Mouse (Mus musculus): ENCODE data around the gene Plekha6. TPM values are rescaled to one million over a fixed set of nuclear protein-coding genes. Genes with fewer than 3 reads are reported as not detected.

Plekha6 gene
- polyA plus RNA-seq, 1 experiment from 2014 or later, result 6.1 TPM

DNA sequence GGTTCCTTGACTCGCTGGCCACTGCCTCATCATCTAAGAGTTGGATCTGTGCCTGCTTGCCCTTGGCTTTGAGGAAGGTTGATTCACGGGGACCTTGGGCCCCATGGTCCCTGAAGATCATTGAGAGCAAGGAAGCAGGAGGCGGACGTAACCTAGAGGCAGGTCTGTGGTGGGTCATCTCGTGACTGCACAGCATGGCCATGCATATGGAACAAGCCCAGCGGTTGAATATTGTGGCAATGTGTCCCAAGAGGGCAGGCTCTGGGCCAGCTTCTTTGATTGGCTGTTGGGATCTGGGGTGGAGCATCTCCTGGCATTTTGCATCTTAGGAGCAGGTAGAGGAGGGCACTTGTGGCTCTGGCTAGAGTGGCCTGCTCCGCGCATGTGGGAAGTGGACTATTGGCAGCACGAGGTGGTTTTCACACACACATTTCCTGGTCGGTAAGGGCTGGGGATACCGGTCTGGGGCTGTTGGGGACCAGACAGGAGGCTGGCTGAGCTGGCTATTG, 40.4 kb downstream of the Plekha6 start:
- Histone ChIP-seq H3K9ac (ENCODE audit: low read depth, low read length) (no peak overlapping the region), H3K4me3 (ENCODE audit: low read length) (no peak overlapping the region), H3K27me3 (ENCODE audit: control insufficient read depth, insufficient read depth, low read length) (no peaks in the 10 kb centered on the region), H3K4me1 (ENCODE audit: control insufficient read depth, insufficient read depth, low read length) (no peaks in the 10 kb centered on the region), H3K9me3 (ENCODE audit: control insufficient read depth, low read length) (no peaks in the 10 kb centered on the region), H3K27ac (ENCODE audit: low read depth, low read length) (no peak overlapping the region), H3K4me2 (replicated peaks; ENCODE audit: low read depth, low read length) (no peak overlapping the region), H3K36me3 (ENCODE audit: control insufficient read depth, insufficient read depth, low read length) (no peaks in the 10 kb centered on the region)
- 57% methylated on average over 11 of the region's 11 CpGs for WGBS
- ATAC-seq (ENCODE audit: low FRiP score, low TSS enrichment), result no peak

DNA sequence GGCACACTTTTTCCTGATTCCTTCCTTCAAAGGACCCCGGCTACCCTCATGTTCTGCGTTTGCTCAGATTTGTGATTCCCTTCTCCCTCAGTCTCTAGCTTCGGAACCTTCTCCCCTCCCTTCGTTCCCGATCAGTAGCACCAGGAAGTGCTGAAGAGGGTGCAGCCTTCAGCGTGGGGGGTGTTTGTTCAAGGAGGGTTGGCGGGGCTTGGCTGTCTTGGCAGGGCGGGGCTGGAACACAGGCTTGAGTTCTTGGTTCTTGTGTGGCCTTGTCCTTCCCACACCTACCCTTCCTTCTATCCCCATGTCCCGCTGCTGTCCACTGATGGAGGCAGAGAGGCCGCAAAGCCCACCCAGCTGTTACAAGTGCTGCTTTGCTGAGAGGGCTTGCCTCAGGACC, 41.0 kb downstream of the Plekha6 start:
- 68% methylated on average over 10 of the region's 10 CpGs for WGBS
- Histone ChIP-seq H3K27me3 (ENCODE audit: control insufficient read depth, insufficient read depth, low read length) (no peaks in the 10 kb centered on the region), H3K36me3 (ENCODE audit: control insufficient read depth, insufficient read depth, low read length) (no peaks in the 10 kb centered on the region), H3K9ac (ENCODE audit: low read depth, low read length) (no peak overlapping the region), H3K4me3 (ENCODE audit: low read length) (no peak overlapping the region), H3K27ac (ENCODE audit: low read depth, low read length) (no peak overlapping the region), H3K4me2 (replicated peaks; ENCODE audit: low read depth, low read length) (no peak overlapping the region), H3K4me1 (ENCODE audit: control insufficient read depth, insufficient read depth, low read length) (no peaks in the 10 kb centered on the region), H3K9me3 (ENCODE audit: control insufficient read depth, low read length) (no peaks in the 10 kb centered on the region)
- ATAC-seq (ENCODE audit: low FRiP score, low TSS enrichment), result no peak

DNA sequence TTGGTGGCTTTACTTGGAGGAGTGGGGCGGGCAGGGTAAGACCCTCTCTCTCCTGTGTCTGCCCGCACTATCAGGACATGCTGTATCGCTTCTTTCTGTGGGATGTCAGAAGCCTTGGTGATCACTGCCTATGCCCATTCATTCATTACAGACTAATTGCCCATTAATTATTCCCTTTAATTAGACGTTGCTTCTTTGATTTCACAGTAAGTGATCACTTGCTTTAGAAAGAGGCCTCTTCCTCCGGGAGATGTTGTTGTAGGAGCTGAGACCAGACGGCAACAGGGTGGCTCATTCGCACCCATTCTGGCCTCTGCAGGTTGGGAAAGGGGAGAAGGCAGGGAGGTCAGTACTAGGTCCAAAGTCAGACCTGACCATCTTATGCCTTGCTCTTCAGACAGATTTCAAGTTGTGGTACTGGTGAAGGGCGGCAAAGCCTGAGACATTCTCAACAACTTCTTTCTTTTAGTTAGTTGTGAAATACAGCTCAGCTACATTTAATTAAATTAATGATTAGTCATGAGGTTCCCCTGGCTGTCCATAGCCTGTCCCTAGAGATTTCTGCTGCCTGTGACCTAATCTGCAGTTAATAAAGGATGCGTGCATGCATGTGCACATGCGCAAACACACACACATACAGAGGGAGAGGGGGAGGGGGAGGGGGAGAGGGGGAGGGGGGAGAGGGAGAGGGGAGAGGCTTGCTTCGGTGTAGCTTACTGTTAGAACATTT, 44.2 kb downstream of the Plekha6 start:
- H3K27me3 ChIP-seq (ENCODE audit: control insufficient read depth, insufficient read depth, low read length), result no peaks in the 10 kb centered on the region
- H3K4me1 ChIP-seq (ENCODE audit: control insufficient read depth, insufficient read depth, low read length), result no peaks in the 10 kb centered on the region
- no peak overlapping the region for H3K4me3 ChIP-seq (ENCODE audit: low read length)
- H3K36me3 ChIP-seq (ENCODE audit: control insufficient read depth, insufficient read depth, low read length), result no peaks in the 10 kb centered on the region
- no peak overlapping the region for H3K9ac ChIP-seq (ENCODE audit: low read depth, low read length)
- ATAC-seq (ENCODE audit: low FRiP score, low TSS enrichment), result no peak
- 66% methylated on average over 10 of the region's 11 CpGs for WGBS
- H3K27ac ChIP-seq (ENCODE audit: low read depth, low read length), result no peak overlapping the region
- no peaks in the 10 kb centered on the region for H3K9me3 ChIP-seq (ENCODE audit: control insufficient read depth, low read length)
- no peak overlapping the region for H3K4me2 ChIP-seq (replicated peaks; ENCODE audit: low read depth, low read length)

DNA sequence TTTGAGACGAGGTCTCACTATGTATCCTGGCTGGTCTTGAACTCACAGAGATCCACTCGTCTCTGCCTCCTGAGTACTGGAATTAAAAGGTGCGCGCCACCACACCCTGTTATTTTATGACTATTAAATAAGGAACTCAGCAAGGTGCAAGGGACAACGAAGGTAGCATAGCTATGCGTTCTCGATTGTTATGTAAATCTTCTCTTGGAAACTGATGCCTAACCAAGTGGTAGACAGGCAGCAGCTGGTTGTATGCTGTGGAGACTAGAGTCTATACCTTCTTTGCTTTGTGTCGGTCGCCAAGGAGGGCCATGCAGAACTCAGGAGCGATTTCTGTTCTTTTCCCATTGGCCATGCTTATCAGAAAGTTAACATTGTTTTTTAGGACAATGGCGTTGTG, 45.0 kb downstream of the Plekha6 start:
- Histone ChIP-seq H3K4me1 (ENCODE audit: control insufficient read depth, insufficient read depth, low read length) (no peaks in the 10 kb centered on the region), H3K4me2 (replicated peaks; ENCODE audit: low read depth, low read length) (no peak overlapping the region), H3K27ac (ENCODE audit: low read depth, low read length) (no peak overlapping the region), H3K9me3 (ENCODE audit: control insufficient read depth, low read length) (no peaks in the 10 kb centered on the region), H3K4me3 (ENCODE audit: low read length) (no peak overlapping the region), H3K36me3 (ENCODE audit: control insufficient read depth, insufficient read depth, low read length) (no peaks in the 10 kb centered on the region), H3K27me3 (ENCODE audit: control insufficient read depth, insufficient read depth, low read length) (no peaks in the 10 kb centered on the region), H3K9ac (ENCODE audit: low read depth, low read length) (no peak overlapping the region)
- 91% methylated on average over 11 of the region's 11 CpGs for WGBS
- no peak for ATAC-seq (ENCODE audit: low FRiP score, low TSS enrichment)

DNA sequence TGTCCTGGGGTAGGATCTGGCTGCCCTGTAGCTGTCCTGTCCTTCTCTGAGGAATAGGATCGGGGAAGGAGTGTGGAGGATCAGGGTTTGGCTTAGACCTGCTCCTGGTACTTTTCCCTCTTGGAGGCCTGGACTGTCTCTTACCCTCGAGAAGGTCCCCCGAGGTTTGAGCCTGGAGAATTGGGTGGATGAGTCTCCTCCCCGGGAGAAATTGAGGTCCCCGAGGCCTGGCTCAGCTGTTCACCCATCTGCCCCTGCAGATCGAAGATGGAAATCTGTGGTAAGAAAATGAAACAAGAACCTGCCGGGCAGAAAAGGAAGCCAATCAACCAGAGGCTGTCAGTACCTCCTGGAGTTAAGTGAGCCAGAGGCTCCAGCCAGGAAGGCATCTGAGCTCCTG, 45.5 kb downstream of the Plekha6 start:
- no peaks in the 10 kb centered on the region for H3K27me3 ChIP-seq (ENCODE audit: control insufficient read depth, insufficient read depth, low read length)
- H3K4me1 ChIP-seq (ENCODE audit: control insufficient read depth, insufficient read depth, low read length), result no peaks in the 10 kb centered on the region
- H3K9me3 ChIP-seq (ENCODE audit: control insufficient read depth, low read length), result no peaks in the 10 kb centered on the region
- H3K27ac ChIP-seq (ENCODE audit: low read depth, low read length), result no peak overlapping the region
- H3K36me3 ChIP-seq (ENCODE audit: control insufficient read depth, insufficient read depth, low read length), result no peaks in the 10 kb centered on the region
- 59% methylated on average over 7 of the region's 7 CpGs for WGBS
- no peak for ATAC-seq (ENCODE audit: low FRiP score, low TSS enrichment)
- H3K9ac ChIP-seq (ENCODE audit: low read depth, low read length), result no peak overlapping the region
- H3K4me2 ChIP-seq (replicated peaks; ENCODE audit: low read depth, low read length), result no peak overlapping the region
- no peak overlapping the region for H3K4me3 ChIP-seq (ENCODE audit: low read length)

DNA sequence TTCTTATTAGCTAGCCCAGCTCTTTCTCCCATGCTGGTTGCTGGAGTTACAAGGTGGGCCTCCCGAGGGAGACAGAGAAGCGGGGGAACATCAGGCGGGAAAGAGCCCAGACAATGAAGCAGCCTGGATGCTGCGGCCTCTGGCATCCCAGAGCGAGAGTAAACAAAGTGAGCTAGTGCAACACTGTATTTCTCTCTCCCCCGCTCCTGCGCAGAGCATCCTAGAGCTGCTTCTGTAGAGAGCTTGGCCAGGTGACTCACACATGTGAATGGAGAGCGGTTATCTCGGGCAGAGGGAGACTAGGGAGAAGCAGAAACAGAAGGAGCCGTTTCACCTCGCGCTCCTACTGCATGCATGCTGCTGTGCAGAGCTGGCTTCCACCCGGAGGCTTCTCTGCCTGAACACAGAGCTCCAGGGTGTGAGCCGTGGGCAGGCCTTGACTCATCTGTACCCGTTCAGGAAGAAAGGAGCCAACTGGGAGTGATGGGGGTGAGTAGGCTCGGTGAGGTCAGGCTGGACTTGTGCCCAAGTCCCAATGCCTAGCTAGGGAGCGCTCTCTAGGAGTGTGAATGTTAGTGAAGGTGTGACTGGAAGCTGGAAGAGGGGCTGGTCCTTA, 46.0 kb downstream of the Plekha6 start:
- no peak; the same call in 1 of the 2 replicates for ATAC-seq (ENCODE audit: low FRiP score, low TSS enrichment)
- no peak overlapping the region for H3K27ac ChIP-seq (ENCODE audit: low read depth, low read length)
- H3K9ac ChIP-seq (ENCODE audit: low read depth, low read length), result no peak overlapping the region
- H3K4me2 ChIP-seq (replicated peaks; ENCODE audit: low read depth, low read length), result no peak overlapping the region
- H3K27me3 ChIP-seq (ENCODE audit: control insufficient read depth, insufficient read depth, low read length), result no peaks in the 10 kb centered on the region
- no peak overlapping the region for H3K4me3 ChIP-seq (ENCODE audit: low read length)
- H3K9me3 ChIP-seq (ENCODE audit: control insufficient read depth, low read length), result no peaks in the 10 kb centered on the region
- H3K4me1 ChIP-seq (ENCODE audit: control insufficient read depth, insufficient read depth, low read length), result no peaks in the 10 kb centered on the region; the same call in 1 of the 2 replicates
- WGBS, result 46% methylated on average over 17 of the region's 17 CpGs
- H3K36me3 ChIP-seq (ENCODE audit: control insufficient read depth, insufficient read depth, low read length), result no peaks in the 10 kb centered on the region

DNA sequence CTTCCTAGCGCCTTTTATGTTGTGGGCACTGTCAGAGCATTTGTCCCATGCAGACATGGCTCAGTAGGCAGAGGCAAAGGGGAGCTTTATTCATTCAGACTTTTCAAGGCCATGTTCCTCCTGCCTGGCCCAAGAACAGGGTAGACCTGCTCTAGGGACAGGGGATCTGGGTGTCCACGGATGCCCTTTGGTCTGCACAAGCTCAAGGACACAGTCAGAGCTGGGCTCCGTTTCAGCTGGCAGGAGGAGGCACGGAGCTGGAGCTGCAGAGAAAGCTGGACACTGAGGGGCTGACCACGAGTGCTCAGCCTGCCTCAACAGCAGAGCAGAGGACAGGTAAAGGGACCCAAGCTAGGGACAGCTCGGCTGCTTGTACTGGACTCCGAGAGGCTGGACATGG, 46.8 kb downstream of the Plekha6 start:
- no peaks in the 10 kb centered on the region for H3K27me3 ChIP-seq (ENCODE audit: control insufficient read depth, insufficient read depth, low read length)
- no peak for ATAC-seq (ENCODE audit: low FRiP score, low TSS enrichment)
- H3K4me1 ChIP-seq (ENCODE audit: control insufficient read depth, insufficient read depth, low read length), result no peaks in the 10 kb centered on the region; the same call in 1 of the 2 replicates
- no peak overlapping the region for H3K27ac ChIP-seq (ENCODE audit: low read depth, low read length)
- no peak overlapping the region for H3K4me2 ChIP-seq (replicated peaks; ENCODE audit: low read depth, low read length)
- no peaks in the 10 kb centered on the region for H3K9me3 ChIP-seq (ENCODE audit: control insufficient read depth, low read length)
- H3K36me3 ChIP-seq (ENCODE audit: control insufficient read depth, insufficient read depth, low read length), result no peaks in the 10 kb centered on the region
- H3K9ac ChIP-seq (ENCODE audit: low read depth, low read length), result no peak overlapping the region
- WGBS, result 67% methylated on average over 7 of the region's 7 CpGs
- H3K4me3 ChIP-seq (ENCODE audit: low read length), result no peak overlapping the region

DNA sequence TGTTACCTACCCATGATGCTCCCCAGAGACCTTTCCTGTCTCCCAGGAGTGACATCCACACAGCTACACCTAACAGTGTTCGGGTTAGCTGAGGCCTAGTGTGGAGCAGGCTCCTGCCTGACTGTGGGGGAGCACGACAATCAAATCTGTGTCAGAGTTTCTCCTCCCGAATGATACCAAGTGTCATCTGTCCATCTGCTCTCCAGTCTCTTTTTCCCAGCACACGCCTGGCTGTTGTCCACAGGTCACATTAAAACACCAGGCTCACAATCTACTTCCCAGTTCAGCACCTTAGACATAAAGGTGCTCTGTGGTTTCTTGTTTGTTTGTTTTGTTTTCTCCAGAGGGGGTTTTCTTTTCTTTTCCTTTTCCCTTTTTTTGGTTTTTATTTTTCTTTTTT, 48.3 kb downstream of the Plekha6 start:
- Histone ChIP-seq H3K4me3 (ENCODE audit: low read length) (no peak overlapping the region), H3K27ac (ENCODE audit: low read depth, low read length) (no peak overlapping the region), H3K4me1 (ENCODE audit: control insufficient read depth, insufficient read depth, low read length) (no peaks in the 10 kb centered on the region; the same call in 1 of the 2 replicates), H3K27me3 (ENCODE audit: control insufficient read depth, insufficient read depth, low read length) (no peaks in the 10 kb centered on the region), H3K9me3 (ENCODE audit: control insufficient read depth, low read length) (no peaks in the 10 kb centered on the region), H3K9ac (ENCODE audit: low read depth, low read length) (no peak overlapping the region), H3K4me2 (replicated peaks; ENCODE audit: low read depth, low read length) (no peak overlapping the region), H3K36me3 (ENCODE audit: control insufficient read depth, insufficient read depth, low read length) (no peaks in the 10 kb centered on the region)
- WGBS, result 76% methylated on average over 4 of the region's 4 CpGs
- ATAC-seq (ENCODE audit: low FRiP score, low TSS enrichment), result no peak

DNA sequence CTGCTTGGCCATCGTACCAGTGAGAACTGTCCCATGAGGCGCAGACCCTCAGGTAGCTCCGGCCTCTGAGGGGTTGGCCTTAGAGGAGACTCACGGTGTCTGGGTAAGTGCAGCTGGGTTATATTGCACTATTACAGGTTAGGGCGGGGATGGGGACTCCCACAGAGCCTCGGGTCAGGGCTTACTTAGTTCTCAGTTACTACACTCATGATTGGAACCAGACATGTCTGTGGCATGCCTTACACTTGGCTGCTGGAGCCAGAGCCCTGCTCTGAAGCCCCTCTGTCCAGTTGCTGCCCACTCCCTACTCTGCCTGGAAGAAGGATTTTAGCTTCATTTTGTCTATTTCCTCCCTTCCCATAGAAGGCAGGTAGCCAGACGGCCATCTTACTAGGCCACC, 49.1 kb downstream of the Plekha6 start:
- Histone ChIP-seq H3K36me3 (ENCODE audit: control insufficient read depth, insufficient read depth, low read length) (no peaks in the 10 kb centered on the region), H3K4me2 (replicated peaks; ENCODE audit: low read depth, low read length) (no peak overlapping the region), H3K4me1 (ENCODE audit: control insufficient read depth, insufficient read depth, low read length) (no peaks in the 10 kb centered on the region; the same call in 1 of the 2 replicates), H3K27me3 (ENCODE audit: control insufficient read depth, insufficient read depth, low read length) (no peaks in the 10 kb centered on the region), H3K4me3 (ENCODE audit: low read length) (no peak overlapping the region), H3K9me3 (ENCODE audit: control insufficient read depth, low read length) (no peaks in the 10 kb centered on the region), H3K9ac (ENCODE audit: low read depth, low read length) (no peak overlapping the region), H3K27ac (ENCODE audit: low read depth, low read length) (no peak overlapping the region)
- ATAC-seq (ENCODE audit: low FRiP score, low TSS enrichment), result no peak
- 63% methylated on average over 7 of the region's 7 CpGs for WGBS

Measured in kidney, embryonic 14.5 days (tissue).